Mouse (Mus musculus) neural tube, embryonic 11.5 days (tissue): ENCODE results near the gene Ost4. TPM values are rescaled to one million over a fixed set of nuclear protein-coding genes. Genes with fewer than 3 reads are reported as not detected.

Experiments used
- ATAC-seq: fragments of 200-750 bp; cut with Nextera tagmentation; 2 replicates; pipeline ENCODE4 v1.8.0; 2017; ENCODE audit warnings: moderate number of reproducible peaks, mild to moderate bottlenecking, moderate TSS enrichment, moderate library complexity; ENCODE audit not compliant: insufficient read depth, low FRiP score, low TSS enrichment
- DNase-seq: peaks from one replicate; pipeline ENCODE4 v3.0.0-alpha.2; 2015; ENCODE audit warnings: low spot score
- H3K27ac ChIP-seq: fragments of 300-500 bp; sonication (generic); 2 replicates; pipeline ENCODE4 v1.5.1; 2014; ENCODE audit warnings: low read depth, mild to moderate bottlenecking, low read length
- H3K27me3 ChIP-seq: fragments of 300-500 bp; sonication (generic); 2 replicates; pipeline ENCODE4 v1.6.1; 2014; ENCODE audit warnings: mild to moderate bottlenecking, low read length, mixed read lengths; ENCODE audit not compliant: control insufficient read depth, insufficient read depth
- H3K36me3 ChIP-seq: fragments of 300-500 bp; sonication (generic); 2 replicates; pipeline ENCODE4 v1.6.1; 2014; ENCODE audit warnings: mild to moderate bottlenecking, low read length, moderate library complexity, mixed read lengths; ENCODE audit not compliant: control insufficient read depth, insufficient read depth
- H3K4me1 ChIP-seq: fragments of 300-500 bp; sonication (generic); 2 replicates; pipeline ENCODE4 v1.6.1; 2014; ENCODE audit warnings: low read length, mixed read lengths; ENCODE audit not compliant: control insufficient read depth, insufficient read depth
- H3K4me2 ChIP-seq: fragments of 300-500 bp; sonication (generic); 2 replicates; pipeline ENCODE4 v1.6.1; 2014; ENCODE audit warnings: low read depth, mild to moderate bottlenecking, moderate library complexity
- H3K4me3 ChIP-seq: fragments of 300-500 bp; sonication (generic); 2 replicates; pipeline ENCODE4 v1.5.1; 2014; ENCODE audit warnings: low read depth, low read length
- H3K9ac ChIP-seq: fragments of 300-500 bp; sonication (generic); 2 replicates; pipeline ENCODE4 v1.6.1; 2014; ENCODE audit warnings: mild to moderate bottlenecking, low read length
- H3K9me3 ChIP-seq: fragments of 300-500 bp; sonication (generic); 2 replicates; pipeline ENCODE4 v1.6.1; 2016; ENCODE audit warnings: low read length; ENCODE audit not compliant: control insufficient read depth
- WGBS: fragments of 180-500 bp; shearing (Covaris S2); extraction: QIAGEN DNeasy Blood & Tissue Kit; methylation state at CpG from one replicate; pipeline ENCODE4 v1.1.7; 2014; 5-methylcytosine and 5-hydroxymethylcytosine counted together
- polyA plus RNA-seq: library from polyadenylated mRNA; unstranded; fragments of >200 nt; fragmentation: Nextera tagmentation; extraction: Ambion mirVana; gene quantifications from 2 replicates; pipeline ENCODE4 v1.2.1, GENCODE M21; 2014

The Ost4 gene
- polyA plus RNA-seq: 354 and 368 TPM in 2 replicates

GRCm38 (mm10) chr5:30907413-30908059, at the start of gene Ost4:
TSS of gene Ost4 (minus strand) at chr5:30907788.
- no peaks in the 10 kb centered on the region for H3K27me3 ChIP-seq
- peak; percentile 97 for DNase-seq
- ATAC-seq: peak; percentile 95
- under 1% methylated on average over 58 of the region's 58 CpGs for WGBS
- H3K9ac ChIP-seq: peak within 1 kb of the TSS; percentile 67
- peak within 1 kb of the TSS; percentile 81 for H3K4me2 ChIP-seq
- no peaks in the 10 kb centered on the region for H3K9me3 ChIP-seq
- peak within 1 kb of the TSS; percentile 62 for H3K4me3 ChIP-seq
- peaks cover 11% of the 10 kb centered on the region for H3K4me1 ChIP-seq
- H3K36me3 ChIP-seq: peaks cover 7% of the 10 kb centered on the region
- peak within 1 kb of the TSS; percentile 73 for H3K27ac ChIP-seq

- H3K9me3 ChIP-seq: no peaks in the 10 kb centered on the region
- no peak overlapping the region for H3K9ac ChIP-seq
- H3K4me3 ChIP-seq: no peak overlapping the region
- WGBS: 92% methylated on average over 6 of the region's 6 CpGs
- no peaks in the 10 kb centered on the region for H3K27me3 ChIP-seq
- H3K27ac ChIP-seq: no peak overlapping the region
- ATAC-seq (no peak), DNase-seq (no peak)
- H3K4me1 ChIP-seq: peaks cover 11% of the 10 kb centered on the region
- H3K36me3 ChIP-seq: peaks cover 22% of the 10 kb centered on the region
- H3K4me2 ChIP-seq: no peak overlapping the region
These were observed 48.2 kb upstream of the Ost4 start for GRCm38 (mm10) chr5:30955751-30956150.

- DNase-seq (no peak), ATAC-seq (no peak)
- Histone ChIP-seq H3K4me3 (no peak overlapping the region), H3K27ac (no peak overlapping the region), H3K4me2 (no peak overlapping the region), H3K27me3 (no peaks in the 10 kb centered on the region), H3K9me3 (no peaks in the 10 kb centered on the region), H3K4me1 (peaks cover 13% of the 10 kb centered on the region), H3K9ac (no peak overlapping the region), H3K36me3 (peaks cover 22% of the 10 kb centered on the region)
- 96% methylated on average over 9 of the region's 9 CpGs for WGBS
These were observed 47.0 kb upstream of the Ost4 start for GRCm38 (mm10) chr5:30954556-30954955.

- H3K36me3 ChIP-seq: peaks cover 22% of the 10 kb centered on the region
- ATAC-seq: no peak
- 93% methylated on average over 6 of the region's 6 CpGs for WGBS
These were observed 46.5 kb upstream of the Ost4 start for GRCm38 (mm10) chr5:30954065-30954464.

GRCm38 (mm10) chr5:30952551-30952950, 45.0 kb upstream of the Ost4 start:
- Histone ChIP-seq H3K9ac (no peak overlapping the region), H3K4me2 (no peak overlapping the region), H3K4me3 (no peak overlapping the region), H3K27ac (no peak overlapping the region), H3K9me3 (no peaks in the 10 kb centered on the region), H3K27me3 (no peaks in the 10 kb centered on the region), H3K4me1 (peaks cover 3% of the 10 kb centered on the region), H3K36me3 (peaks cover 15% of the 10 kb centered on the region)
- ATAC-seq (no peak), DNase-seq (no peak)
- WGBS: 86% methylated on average over 5 of the region's 5 CpGs

More at GRCm38 (mm10) chr5:30954065-30954464, 46.5 kb upstream of the Ost4 start:
- no peak overlapping the region for H3K4me2 ChIP-seq
- no peaks in the 10 kb centered on the region for H3K27me3 ChIP-seq
- no peaks in the 10 kb centered on the region for H3K9me3 ChIP-seq
- H3K27ac ChIP-seq: no peak overlapping the region
- no peak overlapping the region for H3K4me3 ChIP-seq
- H3K9ac ChIP-seq: no peak overlapping the region
- DNase-seq: no peak
- peaks cover 9% of the 10 kb centered on the region for H3K4me1 ChIP-seq

- peaks cover 3% of the 10 kb centered on the region for H3K4me1 ChIP-seq
- WGBS: 92% methylated on average over 6 of the region's 6 CpGs
- DNase-seq (no peak), ATAC-seq (no peak)
- H3K27ac ChIP-seq: no peak overlapping the region
- H3K9ac ChIP-seq: no peak overlapping the region
- no peaks in the 10 kb centered on the region for H3K9me3 ChIP-seq
- no peaks in the 10 kb centered on the region for H3K27me3 ChIP-seq
- H3K4me3 ChIP-seq: no peak overlapping the region
- peaks cover 14% of the 10 kb centered on the region for H3K36me3 ChIP-seq
- H3K4me2 ChIP-seq: no peak overlapping the region
These were observed 44.1 kb upstream of the Ost4 start for GRCm38 (mm10) chr5:30951706-30952105.

GRCm38 (mm10) chr5:30950922-30951321, 43.3 kb upstream of the Ost4 start:
- no peak overlapping the region for H3K4me2 ChIP-seq
- H3K4me1 ChIP-seq: peaks cover 3% of the 10 kb centered on the region
- H3K9me3 ChIP-seq: no peaks in the 10 kb centered on the region
- DNase-seq: no peak
- no peak overlapping the region for H3K27ac ChIP-seq
- WGBS: 87% methylated on average over 2 of the region's 2 CpGs
- H3K27me3 ChIP-seq: no peaks in the 10 kb centered on the region
- no peak for ATAC-seq
- H3K36me3 ChIP-seq: peaks cover 13% of the 10 kb centered on the region
- H3K9ac ChIP-seq: no peak overlapping the region
- H3K4me3 ChIP-seq: no peak overlapping the region

- Histone ChIP-seq H3K4me1 (peaks cover 3% of the 10 kb centered on the region), H3K36me3 (peaks cover 11% of the 10 kb centered on the region), H3K27me3 (no peaks in the 10 kb centered on the region), H3K9ac (no peak overlapping the region), H3K4me2 (peak overlapping the region; percentile 68), H3K27ac (no peak overlapping the region), H3K9me3 (no peaks in the 10 kb centered on the region), H3K4me3 (peak overlapping the region; percentile 54)
- no peak for DNase-seq
- 72% methylated on average over 4 of the region's 4 CpGs for WGBS
- no peak for ATAC-seq
These were observed 42.9 kb upstream of the Ost4 start for GRCm38 (mm10) chr5:30950451-30950850.

- Histone ChIP-seq H3K9ac (peak overlapping the region; percentile 65), H3K4me3 (peak overlapping the region; percentile 54), H3K27me3 (no peaks in the 10 kb centered on the region), H3K36me3 (peaks cover 5% of the 10 kb centered on the region), H3K4me2 (peak overlapping the region; percentile 68), H3K27ac (peak overlapping the region; percentile 27; the same call in 1 of the 2 replicates), H3K9me3 (no peaks in the 10 kb centered on the region), H3K4me1 (peaks cover 3% of the 10 kb centered on the region)
- DNase-seq (peak; percentile 94), ATAC-seq (peak; percentile 88)
- WGBS: under 1% methylated on average over 31 of the region's 31 CpGs
These were observed 42.2 kb upstream of the Ost4 start for GRCm38 (mm10) chr5:30949654-30950326.
